In the genomic region with DNA sequence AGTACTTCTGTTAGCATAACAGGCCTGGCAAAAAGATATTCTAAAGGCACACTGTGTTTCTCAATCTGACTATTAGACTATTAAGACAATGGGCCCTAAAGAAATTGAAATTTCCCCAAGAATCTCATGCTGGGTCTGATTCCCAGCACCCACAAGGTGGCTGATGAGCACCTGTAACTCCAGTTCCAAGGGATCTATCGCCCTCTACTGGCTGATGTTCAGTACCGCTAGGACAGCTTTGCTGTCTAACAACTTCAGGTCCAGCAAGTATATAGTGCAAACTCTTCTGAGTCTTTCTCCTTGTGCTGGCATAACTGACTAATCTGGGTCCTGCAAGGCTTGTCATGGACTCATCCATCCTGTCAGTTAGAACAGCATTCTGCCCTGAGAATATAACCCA, we compare ENCODE assay signal across 17 mouse cellular contexts. TPM values are rescaled to one million over a fixed set of nuclear protein-coding genes. Genes with fewer than 3 reads are reported as not detected.
DNase-seq lines count a peak whose midpoint lies in the region; ATAC-seq and TF ChIP-seq lines count a peak whose summit lies in the region.
"Had no signal": no experiment of that assay in that cellular context is flagged by ENCODE, and none has a peak within 500 bp of the region (broad histone marks: within the 10 kb centered on the region; RNA-seq: fewer than 3 reads in every experiment).

No protein-coding gene starts in this region.

- no peak overlapping the region for H3K4me3 ChIP-seq in layer of hippocampus, adult 2 months
- H3K4me3 ChIP-seq in CH12.LX (replicated peaks in 1 of 3; ENCODE audit: low read depth in 2 of 3, low read length in 2 of 3, poor library complexity in 1 of 3) = no peak overlapping the region
- no peak overlapping the region for H3K4me3 ChIP-seq in forebrain, postnatal 0 days (ENCODE audit: low read depth, low read length)
- H3K4me3 ChIP-seq: megakaryocyte, embryonic 14.5 days had no signal

- 89% methylated on average over 2 of the region's 2 CpGs for WGBS in forebrain, postnatal 0 days

- ATAC-seq in forebrain, postnatal 0 days = no peak
- ATAC-seq: forebrain, embryonic 16.5 days had no signal

- no peaks in the 10 kb centered on the region for H3K4me1 ChIP-seq in CH12.LX (ENCODE audit: control insufficient read depth in 1 of 2, insufficient read depth in 2 of 2)
- no peaks in the 10 kb centered on the region for H3K4me1 ChIP-seq in forebrain, postnatal 0 days (ENCODE audit: insufficient read depth)

- peak; percentile 48 for TF ChIP-seq CTCF in layer of hippocampus, adult 2 months (conservative IDR thresholded peaks at IDR 0.05)
- TF ChIP-seq CTCF in CH12.LX (conservative IDR thresholded peaks at IDR 0.05 in 1 of 2, IDR thresholded peaks at IDR 0.05 in 1 of 2; ENCODE audit: low read depth in 2 of 2, low read length in 2 of 2) = peak; percentile 24 to 29; a peak in 3 of 4 replicates
- TF ChIP-seq CTCF in forebrain, postnatal 0 days (IDR thresholded peaks at IDR 0.05; ENCODE audit: low read depth) = no peak; the same call in 1 of the 2 replicates

- no peak overlapping the region for H3K4me2 ChIP-seq in CH12.LX (ENCODE audit: insufficient read depth, low read depth, poor library complexity, severe bottlenecking)
- H3K4me2 ChIP-seq in forebrain, postnatal 0 days (ENCODE audit: low read depth) = no peak overlapping the region
- H3K4me2 ChIP-seq: hindbrain, embryonic 14.5 days had no signal

- no peaks in the 10 kb centered on the region for H3K79me2 ChIP-seq in CH12.LX (replicated peaks; ENCODE audit: control insufficient read depth, extremely low read depth, insufficient read depth, poor library complexity, severe bottlenecking)

- H3K9me3 ChIP-seq in CH12.LX (replicated peaks; ENCODE audit: low read length) = peaks cover 5% of the 10 kb centered on the region
- no peaks in the 10 kb centered on the region for H3K9me3 ChIP-seq in forebrain, postnatal 0 days (ENCODE audit: low read length)

- H3K27ac ChIP-seq in layer of hippocampus, adult 2 months = no peak overlapping the region
- H3K27ac ChIP-seq in CH12.LX (ENCODE audit: insufficient read depth, low read depth) = no peak overlapping the region
- no peak overlapping the region for H3K27ac ChIP-seq in forebrain, postnatal 0 days (ENCODE audit: low read depth, low read length)
- H3K27ac ChIP-seq: hindbrain, embryonic 14.5 days had no signal

- H3K36me3 ChIP-seq in CH12.LX (replicated peaks in 1 of 2; ENCODE audit: control insufficient read depth in 1 of 2, insufficient read depth in 1 of 2, low read length in 1 of 2) = peaks cover 31 to 90% of the 10 kb centered on the region in 2 experiments
- H3K36me3 ChIP-seq in forebrain, postnatal 0 days (ENCODE audit: insufficient read depth) = peaks cover 16% of the 10 kb centered on the region

- DNase-seq in layer of hippocampus, adult 2 months (ENCODE audit: low spot score in 2 of 2) = no peak
- no peak for DNase-seq in layer of hippocampus, adult 9-10 months (ENCODE audit: low spot score)
- DNase-seq in CH12.LX (ENCODE audit: extremely low read depth) (peak; percentile 9), ES-CJ7 (ENCODE audit: low read depth, low spot score) (peak; percentile 74)
- DNase-seq in induced T-regulatory cell, adult 2 months (ENCODE audit: low read depth) = peak; percentile 27
- DNase-seq in spleen, postnatal 14 days (ENCODE audit: low spot score in 2 of 2) = no peak
- DNase-seq in forebrain, postnatal 0 days = no peak
- DNase-seq: adrenal gland, adult 2 months; cerebellum, adult 9-10 months; kidney, adult 9 months; layer of hippocampus, adult 9-11 months; lung, adult 2 months; right cerebral cortex, adult 18-20 months; thymus, postnatal 14 days had no signal

- no peak for TF ChIP-seq POLR2A in CH12.LX (IDR thresholded peaks at IDR 0.05; ENCODE audit: low read depth, low read length)

- dilution Hi-C loops in CH12.LX (cut with MboI; ENCODE audit: extremely low pct_ligation_motif_present, extremely low pct_unique_long_range_greater_than_20kb, low sequenced_read_pairs) = no loop called here

- no peak overlapping the region for H3K9ac ChIP-seq in CH12.LX (ENCODE audit: insufficient read depth, low read depth)
- no peak overlapping the region for H3K9ac ChIP-seq in forebrain, postnatal 0 days
- H3K9ac ChIP-seq: hindbrain, embryonic 14.5 days had no signal

- in situ Hi-C loops in CH12.LX (cut with MboI; ENCODE audit: low pct_ligation_motif_present, low pct_unique_long_range_greater_than_20kb, low sequenced_read_pairs) = no loop called here

- no peaks in the 10 kb centered on the region for H3K27me3 ChIP-seq in CH12.LX (replicated peaks)
- no peaks in the 10 kb centered on the region for H3K27me3 ChIP-seq in forebrain, postnatal 0 days (ENCODE audit: insufficient read depth, low read length)
- H3K27me3 ChIP-seq: megakaryocyte, embryonic 14.5 days had no signal

- TF ChIP-seq RAD21 in CH12.LX (IDR thresholded peaks at IDR 0.05; ENCODE audit: low read depth, low read length) = no peak

- TF ChIP-seq EP300 in CH12.LX (IDR thresholded peaks at IDR 0.05; ENCODE audit: low read length) = no peak

TF ChIP-seq in CH12.LX, 34 proteins besides CTCF, POLR2A, EP300 and RAD21:
- TF ChIP-seq MEF2A (IDR thresholded peaks at IDR 0.05; ENCODE audit: borderline replicate concordance, low read depth, low read length) (no peak), ZNF384 (IDR thresholded peaks at IDR 0.05; ENCODE audit: low read depth, low read length) (no peak), BHLHE40 (IDR thresholded peaks at IDR 0.05; ENCODE audit: low read depth, low read length) (no peak), IRF4 (IDR thresholded peaks at IDR 0.05; ENCODE audit: low read depth, low read length) (no peak), ELF1 (IDR thresholded peaks at IDR 0.05; ENCODE audit: low read depth, low read length) (no peak)

RNA-seq across cellular contexts. Expression of a gene that starts 22.5 kb away (rescaled TPM):
- total RNA-seq in layer of hippocampus, adult 2 months (2021) = 10 to 100 TPM; 11.4 to 12.2 TPM
- total RNA-seq in CH12.LX (2012; rRNA removed) = 6.0 and 8.7 TPM in 2 replicates
- 7.0 and 8.7 TPM in 2 replicates for total RNA-seq in CH12.LX (2014; rRNA removed)
- polyA plus RNA-seq in CH12.LX (2012; ENCODE audit: insufficient read length, low read depth) = 11.5 and 11.7 TPM in 2 replicates
- total RNA-seq in forebrain, postnatal 0 days (2014; rRNA removed) = 2.9 and 3.0 TPM in 2 replicates
- polyA plus RNA-seq in forebrain, postnatal 0 days (2015; fragmentation: Nextera tagmentation; extraction: Ambion mirVana) = 2.9 and 4.4 TPM in 2 replicates

Comparison
In these comparisons a context has a peak if more than half of its experiments do, and no peak if none do; other contexts are left out.
1. DNase-seq: peak in CH12.LX (single experiment), ES-CJ7 (single experiment) and induced T-regulatory cell, adult 2 months (single experiment); none in layer of hippocampus, adult 2 months (0 of 2), layer of hippocampus, adult 9-10 months (single experiment), spleen, postnatal 14 days (0 of 2) and forebrain, postnatal 0 days (single experiment).